Mouse (Mus musculus) gastrocnemius, postnatal 4 days (tissue): ENCODE data around the gene Tns4. TPM values are rescaled to one million over a fixed set of nuclear protein-coding genes. Genes with fewer than 3 reads are reported as not detected.
A peak's percentile ranks its signal among the peaks of the same experiment; 100 is the strongest.

Source experiments
- DNase-seq, 2 experiments: peaks; one replicate each; pipeline ENCODE4 v3.0.0; 2021 to 2022; ENCODE audit warnings: low spot score in 2 of 2, mixed read lengths in 2 of 2
- total RNA-seq, 2 experiments: library from RNA; stranded (reverse); gene quantifications; 2 replicates each; pipeline ENCODE4 v1.2.3; 2021

Tns4 gene
- total RNA-seq, 2 experiments from 2014 or later: 0.13 TPM; not detected in 1

DNA sequence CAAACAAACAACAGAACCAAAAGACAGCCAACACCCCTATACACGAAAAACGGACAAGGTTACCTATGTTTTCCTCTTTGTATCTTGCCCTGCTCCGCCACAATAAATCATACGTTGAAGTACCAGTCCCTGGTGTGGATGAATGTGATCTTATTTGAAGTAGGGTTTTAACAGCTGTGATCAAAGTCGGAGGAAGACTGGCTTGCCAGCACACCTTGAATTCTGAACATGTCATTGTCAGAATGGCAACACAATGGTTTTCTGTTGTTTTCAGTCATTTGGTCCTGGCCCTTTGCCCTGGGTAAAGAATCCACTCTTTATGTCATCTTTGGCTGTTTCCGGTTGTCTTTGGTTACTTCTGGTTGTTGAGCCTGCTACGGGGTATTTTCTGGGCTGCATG, 29.9 kb upstream of the Tns4 start:
- DNase-seq: no peak

DNA sequence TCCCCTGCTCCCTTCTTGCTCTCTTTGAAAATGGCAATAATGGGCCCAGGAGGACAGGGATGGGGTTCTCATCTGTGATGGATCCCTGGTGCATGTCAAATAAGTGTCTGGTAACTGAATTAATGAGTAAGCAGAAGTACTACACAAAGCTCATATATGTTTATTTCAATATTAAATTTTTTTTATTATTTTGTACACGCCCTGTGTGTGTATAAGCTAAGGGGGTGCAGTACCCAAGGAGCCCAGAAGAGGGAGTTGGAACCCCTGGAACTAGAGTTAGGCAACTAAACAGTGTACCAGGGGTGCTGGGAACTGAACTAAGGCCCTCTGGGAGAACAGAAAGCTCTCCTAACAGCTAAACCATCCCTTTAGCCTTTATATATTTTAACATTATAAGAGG, 29.3 kb upstream of the Tns4 start:
- DNase-seq: no peak

DNA sequence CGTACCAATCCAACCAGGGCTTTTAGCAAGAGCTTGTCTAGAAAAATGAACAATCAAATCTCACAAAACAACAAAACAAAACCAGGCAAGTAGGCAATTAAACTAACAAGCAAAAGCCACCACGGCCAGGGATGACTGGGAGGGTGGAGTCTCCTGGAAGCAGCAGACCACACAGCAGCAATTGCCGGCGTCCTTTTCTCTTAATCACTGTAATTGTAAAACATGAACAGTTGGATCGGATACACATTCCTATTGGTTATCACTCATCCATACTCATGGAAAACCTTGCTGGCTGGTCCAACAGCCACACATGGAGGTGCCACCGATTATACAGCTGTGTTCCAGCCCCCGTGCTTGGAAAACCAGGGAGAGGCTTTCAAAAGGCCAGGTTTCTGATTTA, 28.8 kb upstream of the Tns4 start:
- DNase-seq: no peak

DNA sequence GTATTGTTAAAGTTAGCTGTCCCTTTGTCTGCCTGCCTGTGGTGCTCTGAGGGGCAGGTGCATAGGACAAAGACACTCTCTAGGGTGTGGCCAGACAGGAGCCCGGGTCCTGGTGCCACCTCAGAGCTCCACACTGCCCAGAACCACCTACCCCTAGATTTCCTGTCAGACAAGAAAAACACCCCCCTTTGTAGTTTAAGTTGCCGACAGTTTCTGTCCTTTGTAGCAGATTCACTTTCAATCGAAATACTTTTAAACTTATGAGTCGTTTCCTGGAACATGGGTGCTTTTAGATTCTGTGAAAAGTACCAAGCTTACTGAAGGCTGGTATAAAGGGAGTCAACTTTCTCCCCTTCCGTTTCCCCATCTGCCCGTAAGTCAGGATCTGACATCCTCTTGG, 26.8 kb upstream of the Tns4 start:
- no peak for DNase-seq

DNA sequence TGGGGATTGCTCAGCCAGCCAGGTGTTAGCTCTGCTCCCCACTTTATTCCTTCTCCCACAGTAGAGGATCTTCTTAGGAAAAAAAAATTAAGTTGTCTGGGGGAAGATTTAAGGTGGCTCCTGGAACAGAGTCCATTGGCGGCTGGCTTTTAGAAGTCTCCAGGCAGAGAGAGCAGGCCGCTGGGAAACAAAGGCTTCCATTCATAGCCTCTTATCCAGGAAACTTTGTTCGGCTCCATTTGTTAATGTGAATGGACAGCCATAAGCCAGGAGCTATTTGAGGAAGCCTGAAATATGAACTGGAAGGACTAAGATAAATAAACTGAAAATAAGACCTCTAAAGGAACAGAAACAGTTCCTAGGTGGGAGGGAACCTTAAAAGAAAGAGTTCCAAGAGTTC, 24.0 kb upstream of the Tns4 start:
- no peak for DNase-seq

DNA sequence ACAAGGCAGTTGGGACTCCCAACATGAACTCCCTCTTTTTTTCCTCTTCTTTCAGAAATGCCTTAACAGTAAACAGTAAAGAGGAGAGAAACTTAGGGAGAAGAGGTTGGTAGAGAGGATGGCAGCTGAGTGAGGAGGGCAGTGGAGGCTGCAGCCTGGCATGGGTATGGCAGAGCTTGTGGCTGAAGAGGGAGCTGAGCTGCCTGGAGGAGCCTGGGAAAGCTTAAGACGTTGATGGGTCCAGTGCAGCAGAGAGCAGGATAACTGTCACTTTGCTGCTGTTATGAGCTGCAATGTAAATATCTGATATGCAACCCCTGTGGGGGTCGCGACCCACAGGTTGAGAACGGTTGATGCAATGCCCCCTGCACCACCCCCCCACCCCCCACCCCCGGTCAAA, 23.6 kb upstream of the Tns4 start:
- DNase-seq: no peak

DNA sequence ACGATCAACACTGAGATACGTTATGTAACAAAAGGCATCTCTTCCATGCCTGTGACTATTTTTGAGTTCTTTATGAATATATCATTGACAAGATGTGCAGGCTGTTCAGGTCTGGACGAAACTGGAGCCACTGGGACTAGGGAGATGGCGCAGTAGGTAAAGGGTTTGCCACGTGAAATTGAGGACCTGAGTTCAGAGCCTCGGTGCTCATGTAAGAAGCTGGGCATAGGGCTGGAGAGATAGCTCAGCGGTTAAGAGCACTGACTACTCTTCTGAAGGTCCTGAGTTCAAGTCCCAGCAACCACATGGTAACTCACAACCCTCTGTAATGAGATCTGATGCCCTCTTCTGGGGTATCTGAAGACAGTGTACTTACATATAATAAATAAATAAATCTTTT, 22.5 kb upstream of the Tns4 start:
- DNase-seq: no peak

DNA sequence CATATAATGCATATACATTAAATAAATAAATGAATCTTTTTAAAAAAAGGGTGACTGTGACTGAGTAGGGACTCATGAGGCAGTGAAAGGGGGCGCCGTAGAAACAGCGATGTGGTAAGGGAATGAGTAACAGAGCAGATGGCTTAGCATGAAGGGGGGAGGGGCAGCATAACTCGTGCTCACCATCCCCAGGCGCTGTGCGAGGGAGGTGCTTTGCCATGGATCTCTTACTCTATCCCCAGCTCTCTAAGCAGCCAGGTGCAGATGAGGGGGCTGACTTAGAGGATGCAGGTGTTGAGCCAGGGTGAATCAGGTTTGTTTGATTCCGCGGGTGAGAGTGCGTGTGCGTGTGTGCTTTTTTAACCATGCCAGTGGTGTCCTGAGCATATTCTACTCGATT, 22.0 kb upstream of the Tns4 start:
- DNase-seq: no peak

DNA sequence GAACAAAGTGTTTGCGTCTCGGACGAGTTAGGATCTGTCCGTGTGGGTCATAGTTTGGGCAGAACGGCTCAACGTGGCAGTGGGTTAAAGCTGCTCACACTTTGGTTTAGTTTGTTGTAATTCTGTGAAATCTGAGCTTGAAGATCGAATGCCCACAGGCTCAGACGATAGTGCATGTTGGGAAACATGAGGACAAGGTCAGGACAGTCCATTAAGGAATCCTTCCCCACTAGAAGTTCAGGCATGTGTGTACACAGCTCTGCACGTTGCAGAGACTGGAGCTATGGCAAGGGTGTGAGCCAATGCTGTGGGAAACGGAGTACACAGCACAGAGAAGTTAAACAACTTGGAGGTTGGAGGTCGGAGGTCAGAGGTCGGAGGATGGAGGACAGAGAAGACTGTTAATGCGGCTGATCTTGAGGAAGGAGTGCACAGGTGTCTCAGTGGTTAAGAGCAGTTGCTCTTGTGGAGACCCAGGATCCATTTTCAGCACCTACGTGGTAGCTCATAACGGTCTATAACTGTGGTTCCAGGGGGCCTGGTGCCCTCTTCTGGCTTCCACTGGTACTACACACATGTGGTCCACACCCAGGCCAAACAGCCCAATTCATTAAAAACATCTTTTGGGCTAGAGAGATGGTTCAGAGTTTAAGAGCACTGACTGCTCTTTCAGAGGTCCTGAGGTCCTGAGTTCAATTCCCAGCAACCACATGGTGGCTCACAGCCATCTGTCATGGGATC, 21.4 kb upstream of the Tns4 start:
- DNase-seq: no peak

DNA sequence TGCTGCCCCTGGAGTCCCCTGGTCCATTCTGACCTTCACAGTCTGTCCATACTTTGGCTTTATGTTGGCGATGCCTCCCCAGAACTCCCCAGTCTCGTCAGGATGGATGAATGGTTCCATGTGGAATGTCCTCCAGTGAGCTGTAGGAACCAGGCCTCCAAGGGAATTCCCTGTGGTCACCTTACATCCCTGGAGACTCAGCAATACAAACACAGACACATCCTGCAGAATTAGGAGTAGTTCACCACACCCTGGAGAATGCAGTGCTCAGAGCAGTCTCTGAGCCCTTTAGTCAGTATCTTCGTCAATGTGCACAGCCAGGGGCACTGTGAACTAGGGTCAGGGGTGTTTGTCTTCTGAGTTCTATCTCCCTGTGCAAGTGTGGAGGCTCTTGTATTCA, 19.2 kb upstream of the Tns4 start:
- DNase-seq: no peak

DNA sequence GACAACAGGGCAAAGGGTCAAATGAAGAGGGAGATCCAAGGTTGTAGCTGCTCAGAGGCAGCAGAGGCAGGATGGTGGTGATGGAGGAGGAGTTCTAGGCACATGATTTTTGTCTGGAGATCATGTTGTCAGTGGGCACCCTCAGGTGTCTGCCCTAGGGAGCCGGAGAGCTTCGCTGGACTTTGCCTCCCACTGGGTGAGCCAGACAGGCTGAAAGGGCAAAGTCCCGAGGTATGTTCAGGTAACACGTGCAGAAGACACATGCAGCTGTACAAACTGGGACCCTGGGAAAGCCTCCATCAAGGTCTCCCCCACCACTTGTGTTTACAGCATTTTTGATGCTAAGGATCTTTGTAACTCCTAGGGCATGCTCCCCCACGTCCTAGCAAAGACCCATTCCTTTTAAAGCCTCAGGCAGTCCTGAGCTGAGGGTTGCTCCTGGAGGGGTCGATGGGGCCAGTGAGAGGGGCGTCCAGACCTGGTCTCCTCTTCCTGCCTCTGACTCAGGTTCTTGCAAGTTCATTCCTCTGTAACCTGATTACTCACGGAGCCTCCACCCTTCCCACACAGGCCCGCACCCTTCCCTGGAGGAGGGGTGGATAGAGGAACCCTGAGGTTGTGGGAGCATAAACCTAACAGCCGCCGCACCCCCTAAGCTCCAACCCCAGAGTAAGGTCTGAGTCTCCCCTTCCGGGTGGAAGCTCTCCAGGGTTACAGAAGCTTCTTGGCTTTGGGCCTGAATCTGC, 17.0 kb upstream of the Tns4 start:
- DNase-seq: no peak

DNA sequence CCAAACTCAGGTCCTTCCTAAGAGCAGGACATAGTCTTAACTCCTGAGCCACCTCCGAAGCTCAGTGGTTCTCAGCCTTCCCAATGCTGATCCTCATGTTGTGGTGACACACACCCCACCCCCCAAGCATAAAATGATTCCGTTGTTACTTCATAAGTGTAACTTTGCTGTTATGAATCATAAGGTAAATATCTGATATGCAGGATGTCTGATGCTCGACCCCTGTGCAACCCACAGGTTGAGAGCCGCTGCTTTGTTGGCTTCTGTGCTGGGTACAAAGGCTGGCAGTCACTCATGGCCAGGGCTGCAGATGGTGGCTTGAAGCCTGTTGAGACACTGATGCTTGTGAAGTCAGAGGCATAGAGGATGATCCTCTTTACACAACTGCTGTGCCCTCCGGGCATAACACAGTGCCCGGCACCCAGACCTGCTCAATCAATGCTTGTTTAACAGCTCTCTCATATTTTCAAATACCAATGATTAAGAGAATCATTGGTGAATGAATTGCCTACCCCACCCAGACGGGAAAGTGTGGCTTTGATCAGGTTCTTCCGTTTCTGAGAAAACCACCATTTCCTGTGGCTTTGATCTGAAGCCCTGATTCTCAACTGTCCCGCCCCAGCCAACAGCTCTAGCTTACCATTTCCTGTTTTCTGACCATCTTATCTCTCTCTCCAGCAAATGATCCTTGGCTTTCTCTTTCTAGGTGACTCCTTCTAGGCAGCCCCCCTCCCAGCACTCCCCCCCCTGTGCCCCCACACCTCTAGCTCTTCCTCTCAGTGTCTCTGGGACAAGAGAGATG, 15.7 kb upstream of the Tns4 start:
- DNase-seq: no peak

DNA sequence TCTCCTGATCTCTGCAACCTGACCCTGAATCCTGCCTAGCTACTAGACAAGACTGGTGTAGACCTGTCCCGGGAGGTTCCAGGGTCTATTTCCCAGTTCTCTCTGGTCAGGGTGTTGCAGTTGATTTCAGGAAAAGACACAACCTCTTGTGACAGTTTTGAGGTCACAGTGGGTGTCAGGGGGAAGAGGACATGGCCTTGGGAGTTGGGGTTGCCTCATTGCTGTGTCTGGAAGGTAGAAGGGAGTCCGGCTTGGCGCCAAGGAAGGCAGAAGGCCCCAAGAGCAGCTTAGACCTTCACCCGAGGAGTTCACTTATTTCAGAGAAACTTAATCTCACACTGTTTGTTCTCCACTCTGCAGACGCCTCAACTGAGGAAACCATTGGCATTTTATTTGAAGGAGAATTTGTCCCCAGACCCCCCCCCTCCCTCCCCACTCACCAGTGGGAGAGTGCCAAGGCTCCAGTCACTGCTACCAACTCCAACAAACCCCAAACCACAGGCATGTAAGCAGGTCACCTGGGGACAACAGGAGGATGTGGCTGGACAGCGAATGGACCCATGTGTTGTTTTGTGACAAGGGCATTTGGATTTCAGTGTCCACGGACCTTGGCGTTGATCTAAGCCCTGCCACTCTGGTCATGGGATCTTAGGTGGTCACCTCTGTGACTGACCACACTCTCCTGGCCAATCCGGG, 13.6 kb upstream of the Tns4 start:
- DNase-seq: no peak

DNA sequence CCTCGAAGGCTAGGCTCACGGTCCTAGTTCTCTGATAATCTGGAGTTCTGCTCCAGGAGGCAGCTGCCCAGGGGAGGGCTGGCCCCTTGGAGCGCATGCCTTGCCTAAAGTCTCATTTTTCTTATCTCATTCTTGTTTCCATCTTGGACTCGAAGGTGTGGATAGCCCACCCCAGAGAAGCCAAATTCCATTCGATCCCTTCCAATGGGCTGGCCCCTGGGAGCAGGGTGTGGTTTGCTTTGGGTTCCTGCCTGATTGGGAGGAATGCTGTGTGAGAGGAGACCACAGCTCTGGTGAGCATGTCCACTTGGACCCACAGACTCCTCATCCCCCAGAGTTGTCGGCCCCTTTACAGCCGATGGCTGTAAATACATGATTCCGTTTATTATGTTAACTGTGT, 12.6 kb upstream of the Tns4 start:
- no peak for DNase-seq

DNA sequence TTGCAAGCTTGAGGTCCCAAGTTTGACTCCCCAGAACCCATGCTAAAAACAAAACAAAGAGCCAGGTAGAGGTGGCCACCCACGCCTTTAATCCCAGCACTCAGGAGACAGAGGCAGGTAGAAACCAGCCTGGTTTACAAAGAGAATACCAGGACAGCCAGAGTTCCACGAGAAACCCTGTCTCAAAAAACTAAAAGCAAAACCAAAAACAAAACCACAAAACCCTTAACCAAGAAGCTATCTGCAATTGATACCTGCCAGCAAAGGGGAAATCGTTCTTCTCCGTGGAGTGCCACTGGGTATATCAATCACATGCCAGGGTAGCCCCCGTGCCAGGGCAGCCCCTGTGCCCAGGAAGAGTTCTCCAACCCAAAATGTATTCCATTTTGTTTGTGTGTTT, 11.1 kb upstream of the Tns4 start:
- no peak for DNase-seq

DNA sequence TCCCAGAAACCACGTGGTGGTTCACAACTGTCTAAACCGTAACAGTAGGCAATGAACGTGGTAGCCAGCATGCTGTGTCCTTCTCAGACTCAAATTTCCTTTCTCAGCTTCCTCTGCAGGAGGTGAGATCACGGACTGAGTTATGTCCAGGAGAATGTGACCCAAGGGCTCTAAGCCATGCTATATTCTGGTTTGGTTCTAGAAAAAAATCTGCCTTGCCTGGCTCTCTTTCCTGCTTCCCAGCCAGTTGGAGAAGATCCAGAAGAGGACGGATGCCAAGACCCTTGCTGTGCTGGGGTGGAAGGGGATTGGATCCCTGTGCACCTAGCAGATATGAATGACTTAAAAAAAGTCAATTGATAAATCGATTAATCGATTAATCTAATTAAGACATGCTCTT, 10.4 kb upstream of the Tns4 start:
- peak in 1 of 2 experiments; percentile 64 for DNase-seq

DNA sequence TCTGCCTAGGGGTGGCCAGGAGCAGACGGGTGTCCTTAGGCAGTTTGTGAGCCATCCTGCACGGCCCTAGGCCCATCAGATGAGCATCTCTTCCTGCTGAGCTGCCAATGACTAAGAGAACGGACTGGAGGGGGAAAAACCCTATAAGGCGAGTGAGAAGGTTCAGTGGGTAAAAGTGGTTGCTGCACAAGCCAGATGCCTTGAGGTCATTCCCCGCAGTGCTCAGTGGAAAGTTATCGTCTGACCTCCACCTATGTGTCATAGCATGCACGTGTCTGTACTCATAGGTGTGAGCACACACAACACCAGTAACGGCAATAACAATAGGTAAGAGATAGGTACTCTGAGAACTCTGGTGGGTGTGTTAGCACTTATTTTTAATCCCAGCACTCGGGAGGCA, 9.8 kb upstream of the Tns4 start:
- no peak for DNase-seq

DNA sequence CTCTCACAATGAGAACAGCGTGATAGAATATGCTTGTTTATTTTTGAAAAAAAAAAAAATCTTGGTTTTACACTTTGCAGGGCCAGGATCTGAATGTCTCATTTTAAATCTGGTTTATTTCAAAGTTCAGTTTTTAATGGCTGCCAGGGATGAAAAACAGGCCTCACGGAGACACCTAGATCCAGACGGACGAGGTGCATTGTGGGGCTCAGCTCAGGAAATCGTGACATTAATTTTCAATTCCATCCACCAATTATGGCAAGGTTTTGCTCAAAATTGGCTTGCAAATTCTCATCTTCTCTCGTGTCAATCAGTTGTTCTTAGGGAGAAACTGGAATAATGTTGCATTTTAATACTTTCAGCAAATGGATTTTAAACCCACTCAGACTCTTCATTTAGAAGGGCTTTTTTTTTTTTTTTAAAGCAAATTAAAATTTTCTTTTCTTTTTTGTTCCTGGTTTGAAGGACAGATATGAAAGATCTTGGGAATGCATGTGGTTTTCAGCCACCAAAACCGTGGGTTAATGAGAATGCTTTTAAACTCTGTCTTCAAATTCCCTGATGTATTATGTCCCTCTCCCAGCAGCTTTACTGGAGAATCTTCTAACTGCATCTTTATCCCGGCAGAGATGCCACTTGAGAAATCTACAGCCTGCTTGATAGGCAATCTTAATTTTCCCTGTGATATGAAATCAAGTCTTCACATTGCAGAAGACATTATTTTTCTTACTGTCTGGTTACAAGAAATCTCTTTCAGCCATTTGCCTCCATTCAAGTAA, 8.1 kb upstream of the Tns4 start:
- DNase-seq: no peak

DNA sequence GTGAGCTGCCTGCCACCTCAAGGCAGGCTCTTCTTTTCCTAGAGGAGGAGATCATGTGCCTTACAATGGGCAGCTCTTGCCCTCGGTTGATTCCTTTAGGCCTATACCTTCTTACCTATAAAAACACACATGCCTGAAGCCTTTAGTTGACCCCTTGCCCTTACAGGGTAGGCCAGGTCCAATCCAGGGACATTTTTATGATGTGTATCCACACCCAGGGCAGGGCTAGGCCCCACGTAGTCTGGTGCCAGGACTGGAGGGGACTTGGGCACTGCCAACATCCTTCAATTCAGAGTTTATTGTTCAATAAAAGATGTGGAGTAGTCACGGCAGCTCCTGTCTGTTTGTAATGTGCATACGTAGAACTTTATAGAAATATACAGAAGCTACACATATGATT, 7.3 kb upstream of the Tns4 start:
- peak in 1 of 2 experiments; percentile 11 for DNase-seq

DNA sequence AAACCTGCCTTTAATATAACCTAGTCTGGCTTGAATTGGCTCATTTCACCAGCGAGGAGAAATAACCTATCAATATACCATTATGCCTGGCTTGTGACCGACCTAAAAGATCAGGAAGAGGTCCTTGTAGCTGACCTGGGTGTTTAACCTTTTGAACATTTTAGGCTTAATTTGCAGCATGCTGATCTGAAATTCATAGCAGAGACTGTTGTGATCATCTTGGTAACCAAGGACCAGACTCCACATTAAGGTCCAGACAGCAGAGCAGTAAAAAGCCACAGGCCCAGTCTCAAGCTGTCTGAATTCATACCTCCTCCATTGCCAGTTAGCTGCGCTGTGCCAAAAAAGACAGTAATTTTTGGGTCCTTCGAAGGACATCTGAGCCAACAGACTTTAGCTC, 6.7 kb upstream of the Tns4 start:
- no peak for DNase-seq
